Mouse (Mus musculus) liver, embryonic 14.5 days (tissue): ENCODE measurements around the gene Micu1. TPM values are rescaled to one million over a fixed set of nuclear protein-coding genes. Genes with fewer than 3 reads are reported as not detected.

Experiments
- ATAC-seq: fragments of 200-750 bp; cut with Nextera tagmentation; 2 replicates; pipeline ENCODE4 v1.8.0; 2017; ENCODE audit warnings: moderate number of reproducible peaks, mild to moderate bottlenecking, moderate library complexity; ENCODE audit not compliant: insufficient read depth
- DNase-seq, 3 experiments: peaks; one replicate each; pipeline ENCODE4 v3.0.0-alpha.2; 2012 to 2013; ENCODE audit warnings: low read depth in 3 of 3, low spot score in 3 of 3
- H3K27ac ChIP-seq: fragments of 300-500 bp; sonication (generic); 2 replicates; pipeline ENCODE4 v1.5.1; 2014; ENCODE audit warnings: moderate library complexity, mild to moderate bottlenecking, control low read depth, inconsistent platforms
- H3K27me3 ChIP-seq: fragments of 300-500 bp; sonication (generic); 2 replicates; pipeline ENCODE4 v1.6.1; 2014; ENCODE audit warnings: mild to moderate bottlenecking, low read length, moderate library complexity; ENCODE audit not compliant: control insufficient read depth, insufficient read depth
- H3K36me3 ChIP-seq: fragments of 300-500 bp; sonication (generic); replicated peaks from 2 replicates; pipeline ENCODE4 v1.6.1; 2014; ENCODE audit warnings: low read depth; ENCODE audit not compliant: control insufficient read depth, insufficient read depth
- H3K4me1 ChIP-seq, 2 experiments: fragments of 200-500 bp in 1 of 2; fragments of 300-500 bp in 1 of 2; sonication (generic) in 1 of 2; replicated peaks; 2 replicates each; pipeline ENCODE4 v1.6.1; 2012 to 2014; ENCODE audit warnings: antibody characterized with exemption in 1 of 2, inconsistent platforms in 1 of 2, low read length in 1 of 2; ENCODE audit not compliant: control insufficient read depth in 2 of 2, insufficient read depth in 2 of 2
- H3K4me2 ChIP-seq: fragments of 300-500 bp; sonication (generic); 2 replicates; pipeline ENCODE4 v1.6.1; 2014; ENCODE audit warnings: low read depth, mild to moderate bottlenecking, control low read depth, moderate library complexity
- H3K4me3 ChIP-seq, 2 experiments: fragments of 200-500 bp in 1 of 2; fragments of 300-500 bp in 1 of 2; sonication (generic) in 1 of 2; 2 replicates each; pipeline ENCODE4 v1.5.1; 2012 to 2014; ENCODE audit warnings: low read depth in 2 of 2, low read length in 2 of 2, mild to moderate bottlenecking in 2 of 2, control low read depth in 1 of 2, inconsistent platforms in 1 of 2, moderate library complexity in 1 of 2; ENCODE audit not compliant: insufficient read depth in 1 of 2
- H3K9ac ChIP-seq: fragments of 300-500 bp; sonication (generic); replicated peaks from 2 replicates; pipeline ENCODE4 v1.6.1; 2014; ENCODE audit warnings: mild to moderate bottlenecking, control low read depth, moderate library complexity
- H3K9me3 ChIP-seq: fragments of 300-500 bp; sonication (generic); 2 replicates; pipeline ENCODE4 v1.6.1; 2016; ENCODE audit warnings: low read length, mixed read lengths; ENCODE audit not compliant: control insufficient read depth
- CTCF ChIP-seq: IDR thresholded peaks from 2 replicates; pipeline ENCODE4 v1.5.1; 2016; ENCODE audit warnings: antibody characterized with exemption, low read depth, control low read depth
- EP300 ChIP-seq: IDR thresholded peaks from 2 replicates; pipeline ENCODE4 v1.6.1; 2016; ENCODE audit warnings: antibody characterized with exemption, low read depth
- WGBS: fragments of 180-500 bp; shearing (Covaris S2); extraction: QIAGEN DNeasy Blood & Tissue Kit; methylation state at CpG from one replicate; pipeline ENCODE4 v1.1.7; 2014; ENCODE audit not compliant: insufficient replicate concordance; 5-methylcytosine and 5-hydroxymethylcytosine counted together
- polyA plus RNA-seq, 2 experiments: library from polyadenylated mRNA; depleted of rRNA in 1 of 2; stranded (reverse) in 1 of 2; unstranded in 1 of 2; fragments of >200 nt; fragmentation: Nextera tagmentation in 1 of 2; extraction: Ambion mirVana in 1 of 2; gene quantifications; 2 replicates each; pipeline versions ENCODE4 v1.2.1 to v1.2.3; 2012 to 2014

Gene Micu1
- polyA plus RNA-seq (2012; rRNA removed), result 17.2 and 27.1 TPM in 2 replicates
- polyA plus RNA-seq (2014; fragmentation: Nextera tagmentation; extraction: Ambion mirVana), result 28.2 and 34.3 TPM in 2 replicates

- Histone ChIP-seq H3K36me3 (no peaks in the 10 kb centered on the region), H3K9me3 (no peaks in the 10 kb centered on the region), H3K27me3 (no peaks in the 10 kb centered on the region), H3K4me1 (peaks cover 14% of the 10 kb centered on the region in 2 experiments), H3K4me3 (peak within 1 kb of the TSS; percentile 87 to 93), H3K4me2 (peak within 1 kb of the TSS; percentile 66), H3K9ac (peak within 1 kb of the TSS; percentile 80), H3K27ac (peak within 1 kb of the TSS; percentile 58)
- peak; percentile 16; the same call in 1 of the 2 replicates for TF ChIP-seq CTCF
- TF ChIP-seq EP300, result no peak
- DNase-seq (peak; percentile 94 to 97 (median 94)), ATAC-seq (peak; percentile 98)
- under 1% methylated on average over 48 of the region's 48 CpGs for WGBS
These were observed at the start of gene Micu1 for GRCm38 (mm10) chr10:59702207-59703032. Gene Micu1 (plus strand): TSS chr10:59702477.

GRCm38 (mm10) chr10:59656799-59657198, 45.5 kb upstream of the Micu1 start:
- no peak overlapping the region for H3K4me3 ChIP-seq
- H3K9me3 ChIP-seq, result no peaks in the 10 kb centered on the region
- no peak for TF ChIP-seq CTCF
- no peak for TF ChIP-seq EP300
- H3K4me1 ChIP-seq, result no peaks in the 10 kb centered on the region
- no peak overlapping the region for H3K4me2 ChIP-seq
- WGBS, result 41% methylated on average over 13 of the region's 13 CpGs
- H3K27me3 ChIP-seq, result no peaks in the 10 kb centered on the region
- H3K36me3 ChIP-seq, result no peaks in the 10 kb centered on the region
- no peak overlapping the region for H3K27ac ChIP-seq
- no peak for DNase-seq
- H3K9ac ChIP-seq, result no peak overlapping the region
- no peak for ATAC-seq

- no peaks in the 10 kb centered on the region for H3K9me3 ChIP-seq
- H3K9ac ChIP-seq, result no peak overlapping the region
- H3K4me1 ChIP-seq, result 0 out of 4 replicates have a peak, but pooled peaks cover 0 to 8% of the 10 kb centered on the region in 2 experiments
- WGBS, result 61% methylated on average over 2 of the region's 2 CpGs
- H3K4me2 ChIP-seq, result no peak overlapping the region
- DNase-seq (no peak), ATAC-seq (no peak)
- TF ChIP-seq EP300 (no peak), CTCF (no peak)
- no peaks in the 10 kb centered on the region for H3K36me3 ChIP-seq
- H3K4me3 ChIP-seq, result no peak overlapping the region
- H3K27ac ChIP-seq, result no peak overlapping the region
- H3K27me3 ChIP-seq, result no peaks in the 10 kb centered on the region
These were observed 37.5 kb upstream of the Micu1 start for GRCm38 (mm10) chr10:59664765-59665164.

- H3K4me2 ChIP-seq, result no peak overlapping the region; the same call in 1 of the 2 replicates
- H3K4me3 ChIP-seq, result no peak overlapping the region
- no peaks in the 10 kb centered on the region for H3K9me3 ChIP-seq
- 0 out of 4 replicates have a peak, but pooled peaks cover 0 to 8% of the 10 kb centered on the region in 2 experiments for H3K4me1 ChIP-seq
- no peak for ATAC-seq
- no peak for DNase-seq
- H3K27me3 ChIP-seq, result no peaks in the 10 kb centered on the region
- 27% methylated on average over 13 of the region's 13 CpGs for WGBS
- TF ChIP-seq CTCF (no peak), EP300 (no peak)
- no peak overlapping the region for H3K27ac ChIP-seq
- no peak overlapping the region for H3K9ac ChIP-seq
- no peaks in the 10 kb centered on the region for H3K36me3 ChIP-seq
These were observed 36.6 kb upstream of the Micu1 start for GRCm38 (mm10) chr10:59665503-59666291.
